Mouse (Mus musculus) stomach, postnatal 0 days (tissue): ENCODE results near the gene Fcho2. TPM values are rescaled to one million over a fixed set of nuclear protein-coding genes. Genes with fewer than 3 reads are reported as not detected.

Experiments
- ATAC-seq: fragments of 200-750 bp; cut with Nextera tagmentation; 2 replicates; pipeline ENCODE4 v1.8.0; 2017; ENCODE audit not compliant: low FRiP score, low TSS enrichment
- DNase-seq: peaks from one replicate; pipeline ENCODE4 v3.0.0-alpha.2; 2016; ENCODE audit warnings: low spot score
- H3K27ac ChIP-seq: fragments of 300-500 bp; sonication (generic); replicated peaks from 2 replicates; pipeline ENCODE4 v1.5.1; 2014; ENCODE audit warnings: mild to moderate bottlenecking, control low read depth
- H3K27me3 ChIP-seq: fragments of 300-500 bp; sonication (generic); 2 replicates; pipeline ENCODE4 v1.6.1; 2014; ENCODE audit warnings: low read length; ENCODE audit not compliant: control insufficient read depth, insufficient read depth
- H3K36me3 ChIP-seq: fragments of 300-500 bp; sonication (generic); 2 replicates; pipeline ENCODE4 v1.6.1; 2014; ENCODE audit warnings: low read length, mixed read lengths; ENCODE audit not compliant: control insufficient read depth, insufficient read depth
- H3K4me1 ChIP-seq: fragments of 300-500 bp; sonication (generic); replicated peaks from 2 replicates; pipeline ENCODE4 v1.6.1; 2014; ENCODE audit warnings: antibody characterized with exemption; ENCODE audit not compliant: control insufficient read depth, insufficient read depth
- H3K4me2 ChIP-seq: fragments of 300-500 bp; sonication (generic); replicated peaks from 2 replicates; pipeline ENCODE4 v1.6.1; 2014; ENCODE audit warnings: low read depth, mild to moderate bottlenecking, control low read depth, moderate library complexity
- H3K4me3 ChIP-seq: fragments of 300-500 bp; sonication (generic); 2 replicates; pipeline ENCODE4 v1.5.1; 2014; ENCODE audit warnings: low read depth, low read length, control low read depth
- H3K9ac ChIP-seq: fragments of 300-500 bp; sonication (generic); 2 replicates; pipeline ENCODE4 v1.6.1; 2014; ENCODE audit warnings: mild to moderate bottlenecking, low read length, control low read depth, mixed read lengths
- H3K9me3 ChIP-seq: fragments of 300-500 bp; sonication (generic); 2 replicates; pipeline ENCODE4 v1.6.1; 2016; ENCODE audit warnings: low read length; ENCODE audit not compliant: control insufficient read depth
- CTCF ChIP-seq: IDR thresholded peaks from 2 replicates; pipeline ENCODE4 v1.5.1; 2016; ENCODE audit warnings: antibody characterized with exemption, low read depth, mild to moderate bottlenecking, moderate library complexity
- EP300 ChIP-seq: optimal IDR thresholded peaks from 2 replicates; pipeline ENCODE3; 2016; ENCODE audit warnings: antibody characterized with exemption
- WGBS: fragments of 180-500 bp; shearing (Covaris S2); extraction: QIAGEN DNeasy Blood & Tissue Kit; methylation state at CpG from one replicate; pipeline ENCODE4 v1.1.7; 2014; 5-methylcytosine and 5-hydroxymethylcytosine counted together
- polyA plus RNA-seq: library from polyadenylated mRNA; unstranded; fragments of >200 nt; fragmentation: Nextera tagmentation; extraction: Ambion mirVana; gene quantifications from 2 replicates; pipeline ENCODE4 v1.2.1, GENCODE M21; 2015

The Fcho2 gene
- polyA plus RNA-seq, 1 experiment from 2014 or later: 21.9 TPM

DNA sequence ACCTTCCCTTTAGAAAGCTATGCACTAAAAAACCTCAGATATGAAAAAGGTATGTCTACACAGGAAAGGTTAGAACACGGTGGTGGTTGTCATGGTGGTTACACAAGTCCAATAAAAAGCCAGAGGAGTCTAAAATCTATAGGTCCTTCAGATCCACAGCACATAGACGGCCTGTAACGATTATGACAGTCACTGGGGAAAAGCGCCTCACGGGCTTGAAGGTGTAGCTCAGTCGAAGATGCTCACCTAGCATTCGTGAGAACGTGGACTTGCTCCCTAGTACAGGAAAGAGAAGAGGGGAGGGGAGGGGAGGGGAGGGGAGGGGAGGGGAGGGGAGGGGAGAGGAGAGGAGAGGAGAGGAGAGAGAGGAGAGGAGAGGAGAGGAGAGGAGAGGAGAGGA lies 111.5 kb downstream of the Fcho2 start:
- no peak for DNase-seq
- Histone ChIP-seq H3K27me3 (no peaks in the 10 kb centered on the region), H3K4me1 (no peaks in the 10 kb centered on the region), H3K9me3 (no peaks in the 10 kb centered on the region), H3K4me3 (no peak overlapping the region), H3K36me3 (no peaks in the 10 kb centered on the region), H3K9ac (no peak overlapping the region), H3K27ac (no peak overlapping the region), H3K4me2 (no peak overlapping the region)
- ATAC-seq: no peak
- TF ChIP-seq CTCF (no peak), EP300 (no peak)
- 86% methylated on average over 8 of the region's 8 CpGs for WGBS

GRCm38 (mm10) chr13:98702361-98702760 lies 112.9 kb downstream of the Fcho2 start:
- no peaks in the 10 kb centered on the region for H3K4me1 ChIP-seq
- DNase-seq: no peak
- H3K9me3 ChIP-seq: no peaks in the 10 kb centered on the region
- H3K27me3 ChIP-seq: no peaks in the 10 kb centered on the region
- no peak overlapping the region for H3K4me2 ChIP-seq
- TF ChIP-seq EP300: no peak
- H3K27ac ChIP-seq: no peak overlapping the region
- 93% methylated on average over 8 of the region's 8 CpGs for WGBS
- ATAC-seq: no peak
- H3K9ac ChIP-seq: no peak overlapping the region
- H3K4me3 ChIP-seq: no peak overlapping the region
- no peaks in the 10 kb centered on the region for H3K36me3 ChIP-seq

DNA sequence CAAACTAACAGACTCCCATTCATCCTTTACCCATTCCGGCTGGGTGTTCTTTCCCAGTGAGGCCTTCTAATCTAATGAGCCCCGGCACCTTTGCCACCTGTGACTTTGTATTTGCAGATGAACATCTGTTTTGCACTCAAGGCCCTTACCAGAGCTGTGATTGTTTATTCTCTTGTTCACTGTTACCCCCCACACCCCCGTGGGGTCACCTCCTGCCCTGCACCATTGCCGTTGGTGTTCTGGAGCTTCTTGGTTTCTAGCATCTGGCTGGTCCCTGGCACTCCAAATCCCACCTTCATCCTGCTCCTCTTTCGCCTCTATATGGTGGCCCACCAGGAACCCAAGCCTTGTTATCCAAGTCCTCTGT lies 114.0 kb downstream of the Fcho2 start:
- H3K4me2 ChIP-seq: no peak overlapping the region
- no peaks in the 10 kb centered on the region for H3K36me3 ChIP-seq
- H3K27ac ChIP-seq: peak overlapping the region; percentile 35
- ATAC-seq: no peak
- no peaks in the 10 kb centered on the region for H3K9me3 ChIP-seq
- no peaks in the 10 kb centered on the region for H3K27me3 ChIP-seq
- no peak overlapping the region for H3K9ac ChIP-seq
- DNase-seq: no peak
- TF ChIP-seq CTCF (no peak), EP300 (no peak)
- no peaks in the 10 kb centered on the region for H3K4me1 ChIP-seq
- 59% methylated on average over 5 of the region's 5 CpGs for WGBS
- H3K4me3 ChIP-seq: no peak overlapping the region

GRCm38 (mm10) chr13:98700661-98701308 lies 114.5 kb downstream of the Fcho2 start:
- Histone ChIP-seq H3K36me3 (no peaks in the 10 kb centered on the region), H3K27ac (peak overlapping the region; percentile 69), H3K4me3 (no peak overlapping the region), H3K9me3 (no peaks in the 10 kb centered on the region), H3K9ac (no peak overlapping the region), H3K27me3 (no peaks in the 10 kb centered on the region), H3K4me1 (no peaks in the 10 kb centered on the region), H3K4me2 (no peak overlapping the region)
- ATAC-seq: peak; percentile 45
- DNase-seq: peak; percentile 80
- TF ChIP-seq EP300: no peak
- TF ChIP-seq CTCF: no peak
- WGBS: 31% methylated on average over 10 of the region's 10 CpGs

GRCm38 (mm10) chr13:98699982-98700540 lies 115.2 kb downstream of the Fcho2 start:
- Histone ChIP-seq H3K27ac (peak overlapping the region; percentile 69), H3K36me3 (no peaks in the 10 kb centered on the region), H3K4me3 (no peak overlapping the region), H3K27me3 (no peaks in the 10 kb centered on the region), H3K9ac (no peak overlapping the region), H3K4me1 (0 out of 2 replicates have a peak, but pooled peaks cover 2% of the 10 kb centered on the region), H3K9me3 (no peaks in the 10 kb centered on the region), H3K4me2 (no peak overlapping the region)
- DNase-seq (peak; percentile 19), ATAC-seq (no peak)
- no peak for TF ChIP-seq EP300
- TF ChIP-seq CTCF: no peak
- 61% methylated on average over 5 of the region's 5 CpGs for WGBS

GRCm38 (mm10) chr13:98699051-98699744 lies 116.1 kb downstream of the Fcho2 start:
- WGBS: 37% methylated on average over 14 of the region's 14 CpGs
- no peak overlapping the region for H3K4me3 ChIP-seq
- H3K27ac ChIP-seq: peak overlapping the region; percentile 69; the same call in 1 of the 2 replicates
- H3K9ac ChIP-seq: no peak overlapping the region
- H3K36me3 ChIP-seq: no peaks in the 10 kb centered on the region
- H3K9me3 ChIP-seq: no peaks in the 10 kb centered on the region
- ATAC-seq (peak; percentile 35), DNase-seq (peak; percentile 68)
- TF ChIP-seq EP300 (no peak), CTCF (no peak)
- H3K4me1 ChIP-seq: 0 out of 2 replicates have a peak, but pooled peaks cover 2% of the 10 kb centered on the region
- no peaks in the 10 kb centered on the region for H3K27me3 ChIP-seq
- H3K4me2 ChIP-seq: no peak overlapping the region
